In genomic region chr8:47749491-47749890, GRCm38 (mm10) we compare ENCODE assay signal across 23 mouse cellular contexts. TPM values are rescaled to one million over a fixed set of nuclear protein-coding genes. Genes with fewer than 3 reads are reported as not detected.
A peak's percentile ranks its signal among the peaks of the same experiment; 100 is the strongest.
DNase-seq lines count a peak whose midpoint lies in the region; ATAC-seq and TF ChIP-seq lines count a peak whose summit lies in the region.
"Had no signal": no experiment of that assay in that cellular context is flagged by ENCODE, and none has a peak within 500 bp of the region (broad histone marks: within the 10 kb centered on the region; RNA-seq: fewer than 3 reads in every experiment).

No protein-coding gene starts in this region.

- H3K4me1 ChIP-seq in heart, embryonic 14.5 days (ENCODE audit: control insufficient read depth in 2 of 2, insufficient read depth in 2 of 2, low read length in 2 of 2): no peaks in the 10 kb centered on the region
- no peaks in the 10 kb centered on the region for H3K4me1 ChIP-seq in liver, embryonic 12.5 days
- H3K4me1 ChIP-seq in ES-Bruce4 (ENCODE audit: control insufficient read depth, insufficient read depth, low read length): peaks cover 4% of the 10 kb centered on the region
- peaks cover 10% of the 10 kb centered on the region for H3K4me1 ChIP-seq in forebrain, embryonic 10.5 days
- H3K4me1 ChIP-seq: embryonic facial prominence, embryonic 15.5 days; forebrain, embryonic 15.5 days; hindbrain, embryonic 12.5 days; midbrain, embryonic 15.5 days; stomach, embryonic 15.5 days had no signal

- no peak for TF ChIP-seq EP300 in ES-Bruce4 (IDR thresholded peaks at IDR 0.05; ENCODE audit: insufficient read depth, low read depth, low read length)

- TF ChIP-seq POLR2A in ES-Bruce4 (IDR thresholded peaks at IDR 0.05; ENCODE audit: insufficient read depth, low read length): no peak

- H3K4me3 ChIP-seq in heart, embryonic 14.5 days (ENCODE audit: control insufficient read depth in 1 of 2, insufficient read depth in 1 of 2, low read depth in 1 of 2, low read length in 2 of 2): no peak overlapping the region
- no peak overlapping the region for H3K4me3 ChIP-seq in liver, embryonic 12.5 days
- H3K4me3 ChIP-seq in ES-Bruce4 (ENCODE audit: low read depth, low read length): peak overlapping the region; percentile 72
- no peak overlapping the region for H3K4me3 ChIP-seq in forebrain, embryonic 10.5 days
- H3K4me3 ChIP-seq: embryonic facial prominence, embryonic 15.5 days; forebrain, embryonic 15.5 days; hindbrain, embryonic 12.5 days; midbrain, embryonic 15.5 days; neural tube, embryonic 12.5 days; stomach, embryonic 15.5 days had no signal

- no peak for ATAC-seq in heart, embryonic 14.5 days (ENCODE audit: insufficient number of reproducible peaks, insufficient read depth, low FRiP score, low read depth)
- no peak for ATAC-seq in liver, embryonic 12.5 days
- ATAC-seq: forebrain, embryonic 15.5 days; midbrain, embryonic 15.5 days; Patski had no signal

- no peak overlapping the region for H3K27ac ChIP-seq in heart, embryonic 14.5 days (replicated peaks in 1 of 2; ENCODE audit: control insufficient read depth in 1 of 2, insufficient read depth in 1 of 2, low read depth in 2 of 2, low read length in 2 of 2)
- no peak overlapping the region for H3K27ac ChIP-seq in liver, embryonic 12.5 days
- H3K27ac ChIP-seq in ES-Bruce4 (ENCODE audit: insufficient read depth, low read length): no peak overlapping the region
- H3K27ac ChIP-seq in forebrain, embryonic 10.5 days: no peak overlapping the region
- H3K27ac ChIP-seq: embryonic facial prominence, embryonic 15.5 days; forebrain, embryonic 15.5 days; hindbrain, embryonic 12.5 days; kidney, postnatal 0 days; macrophage; midbrain, embryonic 15.5 days; neural tube, embryonic 12.5 days; stomach, embryonic 15.5 days had no signal

- 67% methylated on average over 8 of the region's 8 CpGs for WGBS in heart, embryonic 14.5 days
- WGBS in liver, embryonic 12.5 days (ENCODE audit: insufficient replicate concordance): 52% methylated on average over 8 of the region's 8 CpGs
- WGBS in forebrain, embryonic 10.5 days: 81% methylated on average over 8 of the region's 8 CpGs

- no peak for TF ChIP-seq CTCF in ES-Bruce4 (IDR thresholded peaks at IDR 0.05; ENCODE audit: low read depth, low read length)

- H3K4me2 ChIP-seq in heart, embryonic 14.5 days (ENCODE audit: low read length): peak overlapping the region; percentile 41; the same call in 1 of the 2 replicates
- peak overlapping the region; percentile 51 for H3K4me2 ChIP-seq in liver, embryonic 12.5 days
- H3K4me2 ChIP-seq: embryonic facial prominence, embryonic 15.5 days; forebrain, embryonic 15.5 days; hindbrain, embryonic 12.5 days; midbrain, embryonic 15.5 days; stomach, embryonic 15.5 days had no signal

- H3K36me3 ChIP-seq in heart, embryonic 14.5 days (ENCODE audit: control insufficient read depth, insufficient read depth, low read length): no peaks in the 10 kb centered on the region
- no peaks in the 10 kb centered on the region for H3K36me3 ChIP-seq in liver, embryonic 12.5 days
- H3K36me3 ChIP-seq in ES-Bruce4 (ENCODE audit: control insufficient read depth, insufficient read depth, low read length, poor library complexity, severe bottlenecking): no peaks in the 10 kb centered on the region
- no peaks in the 10 kb centered on the region for H3K36me3 ChIP-seq in forebrain, embryonic 10.5 days (replicated peaks)
- H3K36me3 ChIP-seq: embryonic facial prominence, embryonic 15.5 days; forebrain, embryonic 15.5 days; hindbrain, embryonic 12.5 days; midbrain, embryonic 15.5 days; neural tube, embryonic 12.5 days; stomach, embryonic 15.5 days had no signal

- no peaks in the 10 kb centered on the region for H3K9me3 ChIP-seq in heart, embryonic 14.5 days (ENCODE audit: control insufficient read depth, low read length)
- H3K9me3 ChIP-seq in liver, embryonic 12.5 days (replicated peaks): no peaks in the 10 kb centered on the region
- no peaks in the 10 kb centered on the region for H3K9me3 ChIP-seq in ES-Bruce4 (replicated peaks; ENCODE audit: control insufficient read depth, insufficient read depth, low read length, poor library complexity, severe bottlenecking)
- no peaks in the 10 kb centered on the region for H3K9me3 ChIP-seq in forebrain, embryonic 10.5 days
- H3K9me3 ChIP-seq: embryonic facial prominence, embryonic 15.5 days; forebrain, embryonic 15.5 days; hindbrain, embryonic 12.5 days; midbrain, embryonic 15.5 days; neural tube, embryonic 12.5 days; stomach, embryonic 15.5 days had no signal

- DNase-seq in heart, adult 11 months: no peak
- DNase-seq in liver: no peak
- DNase-seq in R1 (ENCODE audit: low read depth, low spot score): peak; percentile 51
- no peak for DNase-seq in right cerebral cortex, postnatal 4 days
- DNase-seq in forebrain, embryonic 10.5 days (ENCODE audit: extremely low spot score, low spot score): no peak
- DNase-seq: adrenal gland, adult 2 months; cerebellum, adult 11 months; cerebellum, adult 9-11 months; kidney, adult 18-20 months; left cerebral cortex, postnatal 4 days; lung, adult 2 months had no signal

- no peak overlapping the region for H3K9ac ChIP-seq in heart, embryonic 14.5 days (ENCODE audit: low read length)
- no peak overlapping the region for H3K9ac ChIP-seq in liver, embryonic 12.5 days
- peak overlapping the region; percentile 33 for H3K9ac ChIP-seq in ES-Bruce4 (ENCODE audit: low read depth, poor library complexity, severe bottlenecking)
- H3K9ac ChIP-seq: embryonic facial prominence, embryonic 15.5 days; forebrain, embryonic 15.5 days; hindbrain, embryonic 12.5 days; midbrain, embryonic 15.5 days; neural tube, embryonic 12.5 days; stomach, embryonic 15.5 days had no signal

- no peaks in the 10 kb centered on the region for H3K27me3 ChIP-seq in heart, embryonic 14.5 days (ENCODE audit: control insufficient read depth, insufficient read depth, low read length)
- H3K27me3 ChIP-seq in liver, embryonic 12.5 days (replicated peaks): no peaks in the 10 kb centered on the region
- no peaks in the 10 kb centered on the region for H3K27me3 ChIP-seq in ES-Bruce4 (ENCODE audit: control insufficient read depth, insufficient read depth, low read length, poor library complexity, severe bottlenecking)
- H3K27me3 ChIP-seq in forebrain, embryonic 10.5 days (ENCODE audit: poor library complexity, severe bottlenecking): no peaks in the 10 kb centered on the region
- H3K27me3 ChIP-seq: embryonic facial prominence, embryonic 15.5 days; forebrain, embryonic 15.5 days; hindbrain, embryonic 12.5 days; midbrain, embryonic 15.5 days; neural tube, embryonic 12.5 days; Patski; stomach, embryonic 15.5 days had no signal

RNA-seq across cellular contexts. Expression of gene Cdkn2aip, which starts 35.8 kb away (rescaled TPM):
- 15.6 and 15.8 TPM in 2 replicates for polyA plus RNA-seq in heart, embryonic 14.5 days (2014; fragmentation: Nextera tagmentation; extraction: Ambion mirVana)
- 17.1 and 18.4 TPM in 2 replicates for polyA plus RNA-seq in liver, embryonic 12.5 days (2016; fragmentation: Nextera tagmentation; extraction: Ambion mirVana)
- polyA plus RNA-seq in ES-Bruce4 (2011; ENCODE audit: insufficient read depth, insufficient read length, low read depth, missing spikeins): 12.0 and 12.2 TPM in 2 replicates
- 34.8 and 37.3 TPM in 2 replicates for polyA plus RNA-seq in forebrain, embryonic 10.5 days (2016; fragmentation: Nextera tagmentation; extraction: Ambion mirVana)
